In genomic region chr9:44319887-44320798, GRCm38 (mm10) we compare ENCODE assay signal across 8 mouse cellular contexts. TPM values are rescaled to one million over a fixed set of nuclear protein-coding genes. Genes with fewer than 3 reads are reported as not detected.
DNase-seq lines count a peak whose midpoint lies in the region; ATAC-seq lines count a peak whose summit lies in the region.

TSS of gene C2cd2l (minus strand) at chr9:44320285.

- WGBS in hindbrain, embryonic 16.5 days = under 1% methylated on average over 64 of the region's 67 CpGs
- under 1% methylated on average over 67 of the region's 67 CpGs for WGBS in macrophage (ENCODE audit: missing documents)

- H3K27me3 ChIP-seq in hindbrain, embryonic 16.5 days (replicated peaks; ENCODE audit: control insufficient read depth, insufficient read depth, low read length) = no peaks in the 10 kb centered on the region

- peak within 1 kb of the TSS; percentile 90 for H3K4me2 ChIP-seq in hindbrain, embryonic 16.5 days (ENCODE audit: low read length)

- DNase-seq in T-cell, adult 2 months (ENCODE audit: low spot score) = peak; percentile 61
- peak; percentile 58 to 85 for DNase-seq in cerebellum, postnatal 4 days (ENCODE audit: low spot score in 2 of 2)
- DNase-seq in gastrocnemius, adult 18-20 months (ENCODE audit: low spot score) = peak; percentile 93
- DNase-seq in left cerebral cortex, adult 18-20 months (ENCODE audit: low spot score in 2 of 2) = peak; percentile 88 to 93
- peak; percentile 90 for DNase-seq in right cerebral cortex, adult 2 months (ENCODE audit: low spot score in 2 of 2)
- DNase-seq in urinary bladder, postnatal 14 days (ENCODE audit: low spot score) = peak; percentile 93

- peak; percentile 99 for ATAC-seq in hindbrain, embryonic 16.5 days

- H3K27ac ChIP-seq in hindbrain, embryonic 16.5 days (ENCODE audit: low read depth, low read length) = peak within 1 kb of the TSS; percentile 81
- H3K27ac ChIP-seq in macrophage = peak within 1 kb of the TSS; percentile 79

- H3K36me3 ChIP-seq in hindbrain, embryonic 16.5 days (ENCODE audit: control insufficient read depth, insufficient read depth, low read length) = peaks cover 4% of the 10 kb centered on the region
- H3K36me3 ChIP-seq in macrophage (ENCODE audit: inconsistent target) = peaks cover 13% of the 10 kb centered on the region

- peaks cover 37% of the 10 kb centered on the region for H3K79me2 ChIP-seq in macrophage (ENCODE audit: inconsistent target)

- peak within 1 kb of the TSS; percentile 97 for H3K9ac ChIP-seq in hindbrain, embryonic 16.5 days (ENCODE audit: low read depth, low read length)

- H3K9me3 ChIP-seq in hindbrain, embryonic 16.5 days (ENCODE audit: control insufficient read depth, low read length) = no peaks in the 10 kb centered on the region

- peaks cover 23% of the 10 kb centered on the region for H3K4me1 ChIP-seq in hindbrain, embryonic 16.5 days (ENCODE audit: control insufficient read depth, insufficient read depth, low read depth, low read length)

- peak within 1 kb of the TSS; percentile 98 for H3K4me3 ChIP-seq in hindbrain, embryonic 16.5 days (ENCODE audit: low read length)
- H3K4me3 ChIP-seq in macrophage (ENCODE audit: inconsistent target) = peak within 1 kb of the TSS; percentile 71

RNA-seq across cellular contexts. Expression of gene C2cd2l, which starts in this region (rescaled TPM):
- 10 to 100 TPM; 14.1 to 14.8 TPM for total RNA-seq in gastrocnemius, adult 18-20 months (2021)
- polyA plus RNA-seq in hindbrain, embryonic 16.5 days (2015; fragmentation: Nextera tagmentation; extraction: Ambion mirVana) = 23.1 and 27.1 TPM in 2 replicates
- total RNA-seq in left cerebral cortex, adult 18-20 months (2021) = 100 to 1,000 TPM; 188 to 207 TPM
- total RNA-seq in macrophage (2018; cell fraction: chromatin; rRNA removed) = 10 to 100 TPM in 12 of 26 experiments, 1 to 10 TPM in 14; 2.6 to 55.0 (median 8.7) TPM
- 10 to 100 TPM; 11.3 to 30.6 (median 19.6) TPM for total RNA-seq in macrophage (2018; cell fraction: cytosol; rRNA removed)
- total RNA-seq in macrophage (2018; cell fraction: nucleus; rRNA removed) = 10 to 100 TPM in 23 of 26 experiments, 1 to 10 TPM in 3; 2.8 to 48.3 (median 17.3) TPM
- 17.1 to 41.1 TPM (median 22.0 TPM) in 3 replicates for polyA plus RNA-seq in macrophage (2018)

Comparison
In these comparisons a context has a peak if more than half of its experiments do, and no peak if none do; other contexts are left out.
1. Peak in every context shown above with its lines: DNase-seq, ATAC-seq, H3K4me3 ChIP-seq and H3K27ac ChIP-seq.
2. RNA of gene C2cd2l (total RNA-seq): 188 to 207 TPM in left cerebral cortex, adult 18-20 months; 14.1 to 14.8 TPM in gastrocnemius, adult 18-20 months; every median in the first group is over 10 times any median in the second.